Mouse (Mus musculus) erythroblast, embryonic 14.5 days (primary cell): ENCODE measurements around the gene Sorcs2.

Experiments
- GATA1 ChIP-seq: IDR thresholded peaks from 2 replicates; pipeline ENCODE4 v1.6.1; 2012; ENCODE audit warnings: low read length, inconsistent platforms, mixed read lengths
- TAL1 ChIP-seq: IDR thresholded peaks from 3 replicates; pipeline ENCODE4 v1.6.1; 2012; ENCODE audit warnings: low read length, inconsistent platforms, mixed read lengths

DNA sequence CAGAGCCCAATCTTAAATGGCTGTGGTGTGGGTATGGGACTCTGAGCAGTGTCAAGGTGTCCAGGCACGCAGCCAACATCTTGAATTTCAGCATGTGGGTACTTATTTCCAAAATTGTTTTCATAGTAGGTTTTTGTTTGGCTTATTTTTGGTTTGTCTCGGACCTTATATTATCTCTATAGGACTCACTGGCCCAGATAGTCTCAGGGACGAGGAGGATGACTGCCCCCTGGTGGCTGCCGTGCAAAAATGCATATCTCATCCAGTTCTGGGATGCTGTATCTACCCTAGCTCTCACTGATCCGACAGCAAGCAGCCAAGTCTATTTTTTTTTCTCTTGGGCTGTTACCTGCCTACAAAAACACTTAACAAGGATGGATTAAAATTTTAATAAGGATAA lies 422.3 kb downstream of the Sorcs2 start:
- no peak for TF ChIP-seq GATA1
- no peak for TF ChIP-seq TAL1
